Mouse (Mus musculus) heart, adult 11 months (tissue): Measurements from ENCODE around the gene Stard7.
A peak's percentile ranks its signal among the peaks of the same experiment; 100 is the strongest.

ENCODE experiments used
- DNase-seq: peaks from one replicate; pipeline ENCODE4 v3.0.0; 2022

Stard7 gene

GRCm38 (mm10) chr2:127323667-127324066, 53.6 kb downstream of the Stard7 start:
- DNase-seq, result peak; percentile 58

GRCm38 (mm10) chr2:127324456-127324855, 54.4 kb downstream of the Stard7 start:
- no peak for DNase-seq

GRCm38 (mm10) chr2:127328090-127328851, 58.3 kb downstream of the Stard7 start:
- DNase-seq, result no peak

GRCm38 (mm10) chr2:127332807-127333570, 63.0 kb downstream of the Stard7 start:
- DNase-seq, result no peak

- DNase-seq, result no peak
Measured at GRCm38 (mm10) chr2:127333945-127334603, 64.1 kb downstream of the Stard7 start.

GRCm38 (mm10) chr2:127335078-127335541, 65.1 kb downstream of the Stard7 start:
- peak; percentile 94 for DNase-seq

GRCm38 (mm10) chr2:127335767-127336496, 65.9 kb downstream of the Stard7 start, which contains the start of gene Dusp2:
Gene Dusp2, plus strand, starts transcription at chr2:127336159.
- DNase-seq, result peak; percentile 99

- DNase-seq, result no peak
Measured at GRCm38 (mm10) chr2:127336497-127336832, 66.4 kb downstream of the Stard7 start.

- no peak for DNase-seq
Measured at GRCm38 (mm10) chr2:127336885-127337284, 66.9 kb downstream of the Stard7 start.

GRCm38 (mm10) chr2:127337531-127337930, 67.5 kb downstream of the Stard7 start:
- no peak for DNase-seq

- no peak for DNase-seq
Measured at GRCm38 (mm10) chr2:127338012-127338411, 68.0 kb downstream of the Stard7 start.

- no peak for DNase-seq
Measured at GRCm38 (mm10) chr2:127338416-127338815, 68.4 kb downstream of the Stard7 start, which contains the start of gene Astl. Gene Astl, plus strand, starts transcription at chr2:127338639.

GRCm38 (mm10) chr2:127338833-127339232, 68.8 kb downstream of the Stard7 start:
- no peak for DNase-seq

GRCm38 (mm10) chr2:127339262-127339661, 69.2 kb downstream of the Stard7 start:
- no peak for DNase-seq

- peak; percentile 93 for DNase-seq
Measured at GRCm38 (mm10) chr2:127341159-127341558, 71.1 kb downstream of the Stard7 start.

GRCm38 (mm10) chr2:127346334-127346733, 76.3 kb downstream of the Stard7 start:
- no peak for DNase-seq

- DNase-seq, result no peak
Measured at GRCm38 (mm10) chr2:127347147-127347985, 77.3 kb downstream of the Stard7 start.
